Comparison of ENCODE assay signal across 8 mouse cellular contexts in genomic region chr9:70012408-70012901, GRCm38 (mm10). TPM values are rescaled to one million over a fixed set of nuclear protein-coding genes. Genes with fewer than 3 reads are reported as not detected.
DNase-seq lines count a peak whose midpoint lies in the region; ATAC-seq and TF ChIP-seq lines count a peak whose summit lies in the region.

Gtf2a2 (plus strand) TSS chr9:70012550.

- H3K27me3 ChIP-seq in hindbrain, postnatal 0 days (ENCODE audit: insufficient read depth, low read length): no peaks in the 10 kb centered on the region

- TF ChIP-seq CTCF in gastrocnemius, adult 2 months (IDR thresholded peaks at IDR 0.05): no peak
- TF ChIP-seq CTCF in hindbrain, postnatal 0 days (IDR thresholded peaks at IDR 0.05; ENCODE audit: low read depth): no peak
- TF ChIP-seq CTCF in left cerebral cortex, adult 2 months (IDR thresholded peaks at IDR 0.05): no peak

- intact Hi-C loops in gastrocnemius, adult 2 months (cut with DNase I): loop anchor here (2.0 kb wide), 1 partner anchor 18 kb away; no protein-coding TSS in a partner anchor
- intact Hi-C loops in left cerebral cortex, adult 2 months (cut with DNase I): loop anchor here (10.0 kb wide), 1 partner anchor 492 kb away; the partner anchor contains the start of gene Rnf111

- peak; percentile 85 for DNase-seq in WW6 (ENCODE audit: low read depth, low spot score)
- DNase-seq in cerebellum, postnatal 4 days (ENCODE audit: low spot score in 2 of 2): peak; percentile 87 to 95
- peak; percentile 96 for DNase-seq in gastrocnemius, adult 2 months
- DNase-seq in hindbrain, postnatal 0 days (ENCODE audit: low spot score): peak; percentile 96
- peak; percentile 91 to 94 for DNase-seq in left cerebral cortex, adult 2 months (ENCODE audit: extremely low spot score in 1 of 2, low spot score in 2 of 2)
- peak; percentile 93 for DNase-seq in right cerebral cortex, adult 2 months (ENCODE audit: low spot score in 2 of 2)
- DNase-seq in urinary bladder, postnatal 14 days (ENCODE audit: low spot score): peak; percentile 95

- ATAC-seq in hindbrain, postnatal 0 days: peak; percentile 98
- ATAC-seq in megakaryocyte, adult 5-6 weeks (ENCODE audit: poor library complexity, severe bottlenecking): peak; percentile 98

- peak within 1 kb of the TSS; percentile 92 for H3K27ac ChIP-seq in gastrocnemius, adult 2 months
- peak within 1 kb of the TSS; percentile 92 for H3K27ac ChIP-seq in hindbrain, postnatal 0 days
- H3K27ac ChIP-seq in left cerebral cortex, adult 2 months: peak within 1 kb of the TSS; percentile 87

- peaks cover 9% of the 10 kb centered on the region; the same call in 1 of the 2 replicates for H3K4me1 ChIP-seq in hindbrain, postnatal 0 days (ENCODE audit: insufficient read depth, low read length)

- peak within 1 kb of the TSS; percentile 78 for H3K9ac ChIP-seq in hindbrain, postnatal 0 days (replicated peaks; ENCODE audit: low read length)

- peak within 1 kb of the TSS; percentile 83 for H3K4me3 ChIP-seq in gastrocnemius, adult 2 months
- peak within 1 kb of the TSS; percentile 73 for H3K4me3 ChIP-seq in hindbrain, postnatal 0 days (ENCODE audit: low read length)
- H3K4me3 ChIP-seq in left cerebral cortex, adult 2 months: peak within 1 kb of the TSS; percentile 94

- no peaks in the 10 kb centered on the region for H3K9me3 ChIP-seq in hindbrain, postnatal 0 days (ENCODE audit: low read length)

- WGBS in hindbrain, postnatal 0 days: 2% methylated on average over 42 of the region's 57 CpGs

- peak within 1 kb of the TSS; percentile 74 for H3K4me2 ChIP-seq in hindbrain, postnatal 0 days (ENCODE audit: low read depth, low read length)

- peaks cover 22% of the 10 kb centered on the region for H3K36me3 ChIP-seq in hindbrain, postnatal 0 days (ENCODE audit: insufficient read depth, low read length)

RNA-seq across cellular contexts. Expression of gene Gtf2a2, which starts in this region (rescaled TPM):
- total RNA-seq in gastrocnemius, adult 2 months (2021): 10 to 100 TPM; 59.0 to 62.1 TPM
- 81.5 and 84.2 TPM in 2 replicates for total RNA-seq in hindbrain, postnatal 0 days (2014; rRNA removed)
- polyA plus RNA-seq in hindbrain, postnatal 0 days (2015; fragmentation: Nextera tagmentation; extraction: Ambion mirVana): 239 TPM in 2 replicates
- 10 to 100 TPM; 52.5 to 58.4 TPM for total RNA-seq in left cerebral cortex, adult 2 months (2021)
- 117 and 126 TPM in 2 replicates for total RNA-seq in megakaryocyte, adult 5-6 weeks (2015)
- total RNA-seq in megakaryocyte, adult 5-6 weeks (2017): 121 and 130 TPM in 2 replicates

Comparison
In these comparisons a context has a peak if more than half of its experiments do, and no peak if none do; other contexts are left out.
1. Peak in every context shown above with its lines: DNase-seq, ATAC-seq, H3K4me3 ChIP-seq and H3K27ac ChIP-seq.